Mouse (Mus musculus): ENCODE measurements around the gene Baiap3. TPM values are rescaled to one million over a fixed set of nuclear protein-coding genes. Genes with fewer than 3 reads are reported as not detected.

The Baiap3 gene
- polyA plus RNA-seq, 1 experiment from 2014 or later = 0.42 TPM

DNA sequence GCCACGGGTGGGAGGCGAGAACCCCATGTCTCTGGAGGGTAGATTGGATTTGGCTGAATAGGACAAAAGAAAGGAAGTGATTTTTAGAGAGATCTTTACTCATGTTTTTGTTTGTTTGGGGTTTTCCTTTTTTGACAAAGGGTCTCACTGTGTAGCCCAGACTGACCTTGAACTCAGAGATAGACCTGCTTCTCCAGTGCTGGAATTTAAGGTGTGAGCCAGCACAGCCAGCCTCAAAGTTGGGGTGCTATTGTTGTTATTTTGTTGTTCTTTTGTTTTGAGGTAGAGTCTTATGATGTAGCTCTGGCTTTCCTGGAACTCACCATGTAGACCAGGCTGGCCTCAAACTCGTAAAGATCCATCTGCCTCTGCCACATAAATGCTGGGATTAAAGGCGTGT is 53.8 kb downstream of the Baiap3 start:
- Histone ChIP-seq H3K27ac (replicated peaks; ENCODE audit: low read depth, low read length) (no peak overlapping the region), H3K27me3 (replicated peaks; ENCODE audit: control insufficient read depth, insufficient read depth, low read length) (no peaks in the 10 kb centered on the region), H3K4me2 (ENCODE audit: low read depth, low read length) (no peak overlapping the region), H3K4me1 (ENCODE audit: control insufficient read depth, insufficient read depth, low read length) (no peaks in the 10 kb centered on the region), H3K36me3 (ENCODE audit: control insufficient read depth, insufficient read depth, low read length) (peaks cover 87% of the 10 kb centered on the region), H3K9me3 (ENCODE audit: control insufficient read depth, low read length) (no peaks in the 10 kb centered on the region), H3K9ac (ENCODE audit: low read depth, low read length) (no peak overlapping the region), H3K4me3 (ENCODE audit: low read depth, low read length) (no peak overlapping the region)
- ATAC-seq (ENCODE audit: low read depth) (no peak), DNase-seq (ENCODE audit: low spot score) (no peak)
- WGBS = 89% methylated on average over 4 of the region's 4 CpGs

Small RNA genes lying within 50 kb of the gene (microRNA-seq; reads per million reads assigned to microRNA genes)
- gene Mir3547 (ENCODE audit: borderline number of aligned reads) = 0.50 reads per million

Other genes with a start within 250 kb of the Baiap3 start
- 7.1 and 7.7 TPM in 2 replicates for gene Cramp1l, start 240.6 kb downstream of the Baiap3 start, polyA plus RNA-seq (2014; fragmentation: Nextera tagmentation; extraction: Ambion mirVana)
- gene Ift140, start 240.3 kb downstream of the Baiap3 start, polyA plus RNA-seq (2014; fragmentation: Nextera tagmentation; extraction: Ambion mirVana) = 13.9 and 17.5 TPM in 2 replicates
- gene Tmem204, start 172.8 kb downstream of the Baiap3 start, polyA plus RNA-seq (2014; fragmentation: Nextera tagmentation; extraction: Ambion mirVana) = 22.6 and 23.2 TPM in 2 replicates
- gene Telo2, start 140.4 kb downstream of the Baiap3 start, polyA plus RNA-seq (2014; fragmentation: Nextera tagmentation; extraction: Ambion mirVana) = 24.8 and 37.2 TPM in 2 replicates
- gene Ptx4, start 135.6 kb downstream of the Baiap3 start, polyA plus RNA-seq (2014; fragmentation: Nextera tagmentation; extraction: Ambion mirVana) = 1.8 and 2.9 TPM in 2 replicates
- gene Clcn7, start 123.0 kb downstream of the Baiap3 start, polyA plus RNA-seq (2014; fragmentation: Nextera tagmentation; extraction: Ambion mirVana) = 21.4 and 22.6 TPM in 2 replicates
- not detected in 2 replicates for gene Ccdc154, start 93.9 kb downstream of the Baiap3 start, polyA plus RNA-seq (2014; fragmentation: Nextera tagmentation; extraction: Ambion mirVana)
- gene Gm38655, start 80.9 kb downstream of the Baiap3 start, polyA plus RNA-seq (2014; fragmentation: Nextera tagmentation; extraction: Ambion mirVana) = 0.25 TPM in 1 of 2 replicates, not detected in the other
- gene BC003965, start 71.8 kb downstream of the Baiap3 start, polyA plus RNA-seq (2014; fragmentation: Nextera tagmentation; extraction: Ambion mirVana) = 28.1 and 29.2 TPM in 2 replicates
- gene Unkl, start 68.0 kb downstream of the Baiap3 start, polyA plus RNA-seq (2014; fragmentation: Nextera tagmentation; extraction: Ambion mirVana) = 5.6 and 5.8 TPM in 2 replicates
- 32.4 and 34.9 TPM in 2 replicates for gene Gnptg, start 16.2 kb downstream of the Baiap3 start, polyA plus RNA-seq (2014; fragmentation: Nextera tagmentation; extraction: Ambion mirVana)
- gene Tsr3, start 16.2 kb downstream of the Baiap3 start, polyA plus RNA-seq (2014; fragmentation: Nextera tagmentation; extraction: Ambion mirVana) = 39.1 and 48.7 TPM in 2 replicates
- gene Ube2i, start 18.3 kb upstream of the Baiap3 start, polyA plus RNA-seq (2014; fragmentation: Nextera tagmentation; extraction: Ambion mirVana) = 482 and 517 TPM in 2 replicates
- 3.1 and 4.4 TPM in 2 replicates for gene Prss34, start 42.0 kb upstream of the Baiap3 start, polyA plus RNA-seq (2014; fragmentation: Nextera tagmentation; extraction: Ambion mirVana)
- gene Prss28, start 52.3 kb upstream of the Baiap3 start, polyA plus RNA-seq (2014; fragmentation: Nextera tagmentation; extraction: Ambion mirVana) = not detected in 2 replicates
- gene Prss29, start 62.3 kb upstream of the Baiap3 start, polyA plus RNA-seq (2014; fragmentation: Nextera tagmentation; extraction: Ambion mirVana) = not detected in 2 replicates
- gene Tpsab1, start 89.2 kb upstream of the Baiap3 start, polyA plus RNA-seq (2014; fragmentation: Nextera tagmentation; extraction: Ambion mirVana) = 0.94 and 1.0 TPM in 2 replicates
- gene Tpsb2, start 109.9 kb upstream of the Baiap3 start, polyA plus RNA-seq (2014; fragmentation: Nextera tagmentation; extraction: Ambion mirVana) = 47.8 and 101 TPM in 2 replicates
- gene Tpsg1, start 112.9 kb upstream of the Baiap3 start, polyA plus RNA-seq (2014; fragmentation: Nextera tagmentation; extraction: Ambion mirVana) = 8.0 and 9.5 TPM in 2 replicates
- gene Cacna1h, start 177.4 kb upstream of the Baiap3 start, polyA plus RNA-seq (2014; fragmentation: Nextera tagmentation; extraction: Ambion mirVana) = 4.9 and 5.2 TPM in 2 replicates
- gene Tekt4, start 198.3 kb upstream of the Baiap3 start, polyA plus RNA-seq (2014; fragmentation: Nextera tagmentation; extraction: Ambion mirVana) = 0.22 and 3.0 TPM in 2 replicates
- not detected in 2 replicates for gene Sstr5, start 240.9 kb upstream of the Baiap3 start, polyA plus RNA-seq (2014; fragmentation: Nextera tagmentation; extraction: Ambion mirVana)

Data from embryonic facial prominence, embryonic 14.5 days (tissue).